Mouse (Mus musculus): ENCODE data around the gene Rnf185.

Rnf185 gene

DNA sequence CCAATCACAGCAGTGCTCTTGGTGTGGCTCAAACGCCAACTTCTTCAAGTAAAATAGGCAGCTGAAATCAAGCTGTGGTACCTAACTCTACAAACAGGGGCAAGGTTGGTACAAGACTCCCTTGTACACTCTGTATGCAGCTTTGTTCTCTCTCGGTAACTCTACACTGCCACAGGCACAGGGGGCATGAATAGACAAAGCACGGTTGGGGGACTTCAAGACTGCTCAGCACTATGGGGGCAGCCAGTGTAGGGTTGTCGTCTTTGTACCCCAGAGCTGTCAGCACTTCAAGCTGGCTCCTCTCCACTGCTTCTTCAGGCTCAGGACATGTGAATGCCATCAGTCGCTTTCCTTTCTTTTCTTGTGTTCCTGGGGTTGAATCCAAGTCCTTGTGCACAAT lies 57.6 kb downstream of the Rnf185 start:
- DNase-seq (ENCODE audit: low spot score) = no peak

DNA sequence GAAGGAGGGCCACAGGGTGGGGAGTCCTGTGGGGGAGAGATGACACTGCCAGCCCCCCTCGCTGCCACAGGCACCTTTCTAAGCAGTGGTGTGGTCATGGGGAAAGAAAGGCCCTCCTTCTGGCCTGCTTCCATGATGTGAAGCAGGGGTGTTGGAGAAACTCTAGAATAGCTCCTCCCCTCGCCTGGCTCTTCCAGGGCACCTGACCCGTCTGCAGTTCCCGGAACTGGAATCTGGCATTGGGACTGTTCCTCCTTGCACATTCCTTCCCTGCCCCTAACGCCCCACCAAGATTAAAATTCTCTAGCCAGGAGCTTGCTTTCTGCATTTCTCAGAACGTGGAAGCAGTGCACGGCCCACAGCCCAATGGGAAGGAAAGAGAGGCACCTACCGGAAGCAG lies 59.6 kb downstream of the Rnf185 start:
- DNase-seq (ENCODE audit: low spot score) = no peak

DNA sequence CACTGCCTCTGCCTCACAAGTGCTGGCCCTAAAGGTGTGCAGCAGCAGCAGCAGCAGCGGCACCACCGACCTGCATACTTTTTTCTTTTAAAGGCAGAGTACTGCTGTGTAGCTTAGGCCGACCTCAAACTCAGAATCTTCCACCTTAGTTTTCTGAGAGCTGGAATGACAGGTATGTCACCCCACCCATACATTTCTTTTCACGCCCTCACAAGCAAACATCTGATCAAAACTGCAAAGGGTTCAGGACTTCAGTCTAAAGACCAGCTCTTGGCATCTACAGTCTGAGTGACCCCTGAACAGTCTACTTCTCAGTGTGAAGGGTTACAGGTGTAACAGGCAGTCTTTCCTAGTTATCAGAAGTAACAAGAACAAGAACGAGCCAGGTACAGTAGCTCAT lies 61.4 kb downstream of the Rnf185 start:
- DNase-seq (ENCODE audit: low spot score) = no peak

DNA sequence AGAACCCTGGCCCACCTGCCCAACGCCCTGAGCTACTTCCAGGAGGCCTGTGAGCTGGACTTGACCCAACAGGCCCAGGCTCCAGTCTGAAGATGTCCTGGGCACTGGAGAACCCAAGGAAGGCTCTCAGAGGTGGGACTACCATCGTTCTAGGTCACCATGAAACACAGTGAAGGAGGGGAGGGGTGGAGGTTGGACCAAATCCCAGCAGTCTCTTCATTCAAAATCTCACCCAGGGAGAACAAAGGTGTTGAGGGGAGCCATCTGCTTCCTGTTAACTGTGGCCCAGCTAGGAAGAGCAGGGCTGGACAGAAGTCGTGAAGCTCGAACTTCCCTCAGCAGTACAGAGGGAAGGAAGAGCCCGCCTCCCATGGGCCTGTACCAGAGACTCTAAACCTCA lies 62.2 kb downstream of the Rnf185 start:
- DNase-seq (ENCODE audit: low spot score) = no peak

DNA sequence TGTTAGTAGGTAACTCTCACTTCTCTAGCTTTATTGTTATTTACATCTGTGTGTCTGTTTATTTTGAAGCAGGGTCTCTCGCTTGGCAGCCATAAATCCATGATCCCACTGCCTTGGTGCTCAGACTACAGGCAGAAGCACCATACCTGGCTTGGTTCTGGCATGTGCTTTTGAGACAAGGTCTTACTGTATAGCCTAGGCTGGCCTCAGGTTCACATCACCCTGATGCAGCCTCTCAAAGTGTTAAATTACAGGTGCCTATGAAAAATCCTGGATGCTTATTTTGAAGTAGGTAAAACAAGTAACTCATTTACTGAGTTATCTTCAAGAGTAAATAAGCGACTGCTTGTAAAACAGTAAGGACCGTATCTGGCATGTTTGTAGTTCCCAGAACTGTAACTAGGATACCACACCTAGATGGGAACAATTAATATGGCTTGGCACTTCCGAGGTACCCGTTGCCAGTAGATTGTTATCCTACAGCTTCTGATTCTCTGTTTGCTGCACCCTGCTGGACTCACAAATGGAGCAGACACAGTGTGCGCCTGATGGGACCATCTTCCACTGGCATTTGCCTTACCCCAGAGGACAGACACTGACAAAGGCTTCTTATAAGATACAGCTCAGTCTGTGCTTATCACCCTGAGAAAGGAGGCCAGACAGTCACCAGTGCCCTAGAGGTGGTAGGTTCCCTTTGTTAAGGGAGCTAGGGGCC lies 64.5 kb downstream of the Rnf185 start:
- no peak for DNase-seq (ENCODE audit: low spot score)

DNA sequence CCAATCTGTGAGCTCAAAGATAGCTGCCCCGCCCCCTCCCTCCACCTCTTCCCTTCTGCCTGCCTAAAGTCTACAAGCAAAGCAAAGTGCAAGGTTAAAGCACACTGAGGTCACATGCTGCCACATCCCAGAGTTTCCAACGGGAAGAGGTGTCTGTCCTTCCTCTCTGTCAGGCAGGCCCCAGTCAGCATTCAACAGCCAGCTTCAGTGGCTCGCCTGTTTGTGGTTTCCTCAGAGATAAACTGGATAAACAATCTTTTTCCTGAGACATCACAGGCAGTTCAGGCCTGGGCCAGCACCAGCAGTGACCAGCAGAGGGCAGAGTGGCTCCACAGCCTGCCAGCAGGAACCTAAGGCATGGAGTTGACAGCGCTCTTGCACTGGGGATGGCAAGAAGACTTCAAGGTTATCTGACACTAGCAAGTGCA lies 65.2 kb downstream of the Rnf185 start:
- DNase-seq (ENCODE audit: low spot score) = peak; percentile 85

DNA sequence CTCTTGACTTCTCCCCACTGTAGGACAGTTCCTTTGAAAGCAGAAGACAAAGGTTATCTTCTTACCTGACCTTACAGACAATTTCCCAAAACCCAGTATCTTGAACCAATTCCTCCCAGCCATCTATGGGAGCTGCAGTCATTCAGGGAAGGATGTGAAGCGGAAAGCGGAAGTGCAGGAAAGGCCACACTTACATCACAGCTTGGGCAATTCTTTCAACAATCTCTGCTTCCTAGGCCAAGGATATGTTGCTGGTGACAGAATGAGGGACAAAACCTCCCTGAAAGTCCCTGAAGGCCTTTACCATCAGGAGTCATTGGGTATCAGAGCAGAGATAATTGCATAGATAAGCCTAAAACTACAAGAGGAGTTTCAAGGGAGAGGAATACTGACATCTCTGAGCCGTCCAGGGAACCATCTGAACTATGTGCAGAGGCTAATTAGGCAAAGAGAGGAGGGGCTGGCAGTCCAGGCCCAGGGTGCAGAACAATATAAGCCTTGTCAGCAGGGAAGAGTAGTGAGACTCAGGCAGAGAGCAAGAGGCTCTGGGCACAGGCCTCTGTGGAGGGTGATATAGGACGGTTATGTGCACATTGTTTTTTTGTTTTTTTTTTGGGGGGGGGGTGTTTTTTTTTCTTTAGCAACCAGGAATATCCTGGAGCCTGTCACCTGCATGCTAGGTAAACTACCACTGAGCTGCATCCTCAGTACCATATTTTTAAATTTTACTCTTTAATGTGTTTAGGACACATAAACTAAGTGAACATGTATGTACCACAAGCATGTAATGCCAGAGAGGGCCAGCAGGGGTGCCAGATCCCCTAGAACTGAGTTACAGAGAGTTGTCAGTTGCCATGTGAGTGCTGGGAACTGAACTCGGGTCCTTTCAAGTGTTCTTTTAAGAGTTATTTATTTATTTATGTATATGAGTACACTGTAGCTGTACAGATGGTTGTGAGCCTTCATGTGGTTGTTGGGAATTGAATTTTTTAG lies 69.3 kb downstream of the Rnf185 start:
- no peak for DNase-seq (ENCODE audit: low spot score)

DNA sequence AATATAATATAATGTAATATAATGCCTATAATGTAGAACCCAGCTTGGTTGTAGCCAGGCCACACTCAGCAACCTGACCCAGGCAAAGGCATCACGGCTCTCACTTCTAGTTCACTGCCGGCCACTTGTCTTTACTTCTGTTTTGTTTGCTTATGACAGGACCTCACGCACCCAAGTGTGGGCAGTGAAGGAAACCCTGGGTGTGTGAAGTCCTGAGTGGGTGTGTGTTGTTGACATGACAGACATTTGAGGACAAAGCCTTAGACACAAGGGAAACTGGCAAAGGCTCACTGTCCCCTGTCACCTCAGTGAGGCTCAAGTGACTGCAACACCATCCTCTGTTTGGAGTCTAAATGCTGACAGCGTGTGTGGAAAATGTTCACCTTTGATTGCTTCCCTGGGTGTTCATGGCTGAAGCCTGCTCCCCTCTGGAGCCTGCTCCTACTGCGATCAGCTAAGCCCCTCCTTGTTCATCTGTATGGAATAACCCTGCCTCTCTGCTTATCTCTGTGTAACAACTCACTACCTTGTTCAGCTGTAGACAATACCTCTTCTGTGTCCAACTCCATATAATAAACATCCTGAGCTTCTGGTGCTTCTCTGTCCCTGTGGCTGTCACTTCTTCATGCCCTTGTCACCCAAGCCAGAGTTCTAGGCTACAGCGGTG lies 70.9 kb downstream of the Rnf185 start:
- no peak for DNase-seq (ENCODE audit: low spot score)

DNA sequence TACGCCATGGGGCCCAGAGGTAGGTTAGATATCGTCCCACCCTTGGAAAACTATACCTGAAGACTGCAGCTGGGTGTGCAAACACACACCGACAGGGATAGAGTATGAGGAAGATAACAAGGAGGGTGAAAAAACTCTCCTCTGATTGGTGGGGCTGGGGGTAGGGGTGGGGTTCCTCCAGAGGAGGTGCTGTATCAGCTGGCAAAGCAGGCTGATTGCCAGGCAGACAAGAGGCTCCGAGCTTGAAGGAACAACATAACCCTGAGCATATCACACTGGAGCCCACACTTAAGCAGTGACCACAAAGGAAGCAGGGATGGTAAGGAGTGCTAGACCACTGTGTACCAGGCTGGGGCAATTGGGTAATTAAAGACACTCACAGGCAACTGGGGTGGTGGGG lies 72.7 kb downstream of the Rnf185 start:
- DNase-seq (ENCODE audit: low spot score) = no peak

DNA sequence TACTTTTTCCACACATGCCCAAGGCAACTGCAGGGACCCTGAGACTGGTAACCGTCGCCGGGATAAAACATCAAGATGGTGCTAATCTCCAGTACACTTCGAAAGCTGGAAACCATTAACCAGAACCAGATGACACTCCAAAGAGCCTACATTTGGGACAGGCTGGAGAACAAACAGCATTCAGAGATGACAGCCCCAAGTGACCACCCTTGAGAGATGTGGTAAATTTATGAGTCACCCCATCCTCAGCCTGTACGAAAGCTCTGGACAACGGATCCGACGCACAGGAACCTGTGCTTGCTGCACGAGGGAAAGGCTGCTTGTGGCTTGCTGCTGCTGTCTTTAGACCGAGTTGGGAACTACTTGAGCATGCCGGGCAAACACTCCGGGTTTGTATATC lies 77.4 kb downstream of the Rnf185 start:
- no peak for DNase-seq (ENCODE audit: low spot score)

DNA sequence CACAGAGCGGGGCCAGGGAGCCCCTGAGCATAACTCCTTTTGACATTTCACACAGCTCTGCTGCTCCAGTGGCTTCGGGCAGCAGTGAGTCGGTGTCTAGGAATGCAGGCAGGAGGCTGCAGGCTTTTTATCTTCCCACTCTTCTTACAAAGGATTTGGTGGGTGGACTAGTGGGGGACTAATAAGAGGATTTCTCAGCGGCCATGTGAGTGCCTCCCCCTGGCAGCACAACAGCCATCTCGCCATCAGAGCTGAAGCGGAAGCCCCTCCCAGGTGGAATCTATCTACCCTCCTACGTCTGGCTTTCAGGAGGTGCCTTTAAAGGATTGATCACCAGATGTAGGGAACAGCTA lies 77.9 kb downstream of the Rnf185 start:
- peak; percentile 88 for DNase-seq (ENCODE audit: low spot score)

DNA sequence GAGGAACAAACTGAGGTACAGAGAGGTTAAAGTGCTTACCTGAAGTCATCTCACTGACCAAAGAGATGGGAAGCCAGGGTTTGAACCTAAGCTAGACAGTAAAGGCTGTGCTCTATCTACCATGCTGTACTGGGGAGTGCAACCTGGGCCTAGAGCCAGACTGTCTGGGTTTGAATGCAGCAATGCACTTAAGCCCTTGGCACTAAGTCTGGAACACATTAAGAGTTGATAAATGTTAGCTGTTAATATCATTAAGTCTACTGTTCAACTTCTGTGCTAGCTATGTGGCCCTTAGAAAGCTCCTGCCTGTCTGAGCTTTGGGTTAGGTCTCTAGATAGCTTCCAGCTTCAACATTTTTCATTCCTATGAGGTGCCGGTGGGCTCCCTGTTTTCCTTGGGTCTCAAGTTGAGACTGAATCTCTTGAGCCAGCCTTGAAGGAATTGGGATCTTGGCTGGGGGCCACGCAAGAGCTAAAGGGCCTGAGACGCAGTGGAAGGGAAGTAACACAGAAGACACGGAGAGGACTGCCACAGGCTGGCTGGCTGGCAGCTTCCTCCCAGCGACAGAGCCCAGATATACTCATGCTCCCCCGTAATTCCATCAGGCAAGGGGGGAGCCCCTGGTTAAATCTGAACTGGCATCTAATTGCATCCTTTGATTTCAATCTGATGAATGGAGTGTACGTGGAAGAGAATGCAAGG lies 78.4 kb downstream of the Rnf185 start:
- DNase-seq (ENCODE audit: low spot score) = no peak

DNA sequence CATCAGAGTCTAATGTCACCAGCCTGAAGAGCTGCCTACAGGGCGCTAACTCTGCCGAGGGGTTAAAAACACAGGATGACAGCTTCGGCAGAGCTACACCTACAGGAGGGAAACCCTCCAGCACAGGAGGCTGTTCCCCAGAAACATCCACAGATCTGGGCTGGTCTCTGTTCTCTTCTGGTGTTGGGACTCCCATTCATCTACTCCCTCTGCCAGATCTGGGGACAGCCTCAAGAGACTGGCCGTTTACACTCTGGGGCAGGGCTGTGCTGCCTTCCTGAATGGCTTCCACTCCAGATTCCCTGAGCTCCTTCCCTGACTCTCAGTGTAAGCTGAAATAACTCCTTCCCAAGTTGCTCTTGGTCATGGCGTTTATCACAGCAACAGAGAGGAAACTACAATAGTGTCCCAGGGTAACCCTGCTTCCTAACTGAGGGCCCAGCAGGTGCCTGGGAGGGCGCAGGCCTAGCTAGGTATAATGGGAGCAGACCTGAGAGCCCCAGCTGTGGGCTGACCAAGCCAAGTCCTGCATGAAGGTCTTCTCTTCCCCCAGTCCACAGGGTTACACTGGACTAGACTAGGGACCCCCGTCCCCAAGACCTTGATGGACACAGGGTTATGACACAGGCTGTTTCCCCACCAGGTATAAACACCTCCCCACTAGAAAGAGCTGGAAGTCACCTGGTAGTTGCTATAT lies 80.4 kb downstream of the Rnf185 start:
- no peak for DNase-seq (ENCODE audit: low spot score)

DNA sequence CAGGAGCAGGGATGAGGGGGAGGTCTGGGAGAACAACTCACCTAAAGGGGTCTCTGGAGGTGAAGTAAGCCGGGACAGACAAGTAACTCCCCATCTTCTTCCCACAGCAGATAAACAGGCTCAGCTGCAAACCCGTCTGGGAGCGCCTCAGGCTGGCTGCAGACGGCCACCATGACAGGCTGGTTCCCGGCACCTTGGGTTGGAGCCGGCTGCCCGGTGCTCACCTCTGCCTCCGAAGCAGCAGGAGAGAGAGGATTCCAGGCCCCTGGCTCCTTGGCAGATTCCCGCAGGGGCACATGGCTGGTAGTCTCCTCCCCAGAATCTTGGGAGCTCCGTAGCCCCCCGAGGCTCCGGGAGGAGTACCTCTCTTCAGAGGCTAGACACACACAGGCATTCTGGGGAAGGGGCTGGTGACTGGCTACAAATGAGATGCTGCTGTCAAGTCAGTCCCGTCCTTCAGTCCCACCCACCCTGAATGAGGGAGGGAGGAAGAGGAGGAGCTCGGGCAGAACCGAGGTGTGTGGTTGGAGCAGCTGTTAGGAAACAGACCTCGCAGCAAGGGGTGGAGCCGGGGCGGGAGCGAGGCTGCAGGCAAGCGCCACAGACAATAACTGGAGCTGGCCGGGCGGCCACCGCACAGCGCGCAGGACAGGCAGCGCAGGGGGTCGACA lies 81.1 kb downstream of the Rnf185 start:
- peak; percentile 85 for DNase-seq (ENCODE audit: low spot score)

DNA sequence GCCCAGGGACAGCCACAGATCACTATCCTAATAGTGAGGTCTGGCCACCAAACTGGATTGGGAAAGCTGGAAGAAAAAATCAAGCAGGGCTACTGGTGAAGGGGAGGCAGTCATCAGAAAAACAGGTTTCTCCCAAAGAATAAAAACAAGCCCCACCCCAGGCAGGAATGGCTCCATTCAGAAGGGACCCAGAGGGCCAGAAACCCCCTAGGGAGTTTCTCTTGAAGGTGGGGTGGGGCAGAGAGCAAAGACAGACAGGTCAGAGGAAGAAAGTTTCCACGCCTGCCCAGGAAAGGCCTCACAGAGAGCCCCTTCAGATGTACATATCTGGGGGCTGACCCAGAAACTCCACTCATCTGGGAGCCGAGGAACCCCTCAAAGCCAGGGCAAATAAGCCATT lies 82.0 kb downstream of the Rnf185 start:
- DNase-seq (ENCODE audit: low spot score) = no peak

DNA sequence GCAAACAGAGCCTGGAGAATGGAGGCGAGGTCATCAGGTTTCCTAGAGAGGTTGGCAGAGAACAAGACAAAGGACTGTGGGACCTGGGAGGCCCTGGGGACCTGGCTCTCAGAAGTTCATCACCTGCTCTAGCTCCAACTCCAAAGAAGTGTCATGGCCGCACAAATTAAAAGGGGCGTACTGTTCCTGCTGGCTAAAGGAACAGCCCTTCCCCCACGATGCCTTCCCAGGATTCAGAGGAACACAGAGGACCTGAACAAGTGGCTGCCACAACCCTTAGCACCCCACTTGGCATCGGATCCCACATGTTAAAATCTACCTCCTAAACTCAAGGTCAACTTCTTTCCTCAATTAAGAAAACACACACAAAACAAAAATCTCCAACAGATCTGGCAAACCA lies 82.7 kb downstream of the Rnf185 start:
- DNase-seq (ENCODE audit: low spot score) = no peak

DNA sequence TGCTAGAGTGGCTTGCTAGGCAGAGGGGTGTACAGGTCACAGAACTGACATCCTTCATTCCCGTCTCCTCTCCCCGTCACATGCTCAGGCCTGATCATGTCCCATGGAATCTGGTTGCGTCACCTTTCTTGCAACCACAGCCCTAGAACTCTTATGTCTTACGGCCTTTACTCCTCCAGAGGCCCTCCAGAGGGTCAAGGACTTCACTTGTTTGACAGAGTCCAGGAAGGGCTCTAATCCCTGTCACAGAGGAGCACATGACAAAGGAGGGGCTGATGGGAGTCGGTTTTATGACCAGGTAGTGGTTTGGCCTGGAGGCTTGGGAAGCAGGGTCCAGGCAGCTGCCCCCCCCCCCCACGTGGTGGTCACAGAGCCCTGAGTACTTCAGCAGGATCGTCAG lies 83.2 kb downstream of the Rnf185 start:
- DNase-seq (ENCODE audit: low spot score) = no peak

DNA sequence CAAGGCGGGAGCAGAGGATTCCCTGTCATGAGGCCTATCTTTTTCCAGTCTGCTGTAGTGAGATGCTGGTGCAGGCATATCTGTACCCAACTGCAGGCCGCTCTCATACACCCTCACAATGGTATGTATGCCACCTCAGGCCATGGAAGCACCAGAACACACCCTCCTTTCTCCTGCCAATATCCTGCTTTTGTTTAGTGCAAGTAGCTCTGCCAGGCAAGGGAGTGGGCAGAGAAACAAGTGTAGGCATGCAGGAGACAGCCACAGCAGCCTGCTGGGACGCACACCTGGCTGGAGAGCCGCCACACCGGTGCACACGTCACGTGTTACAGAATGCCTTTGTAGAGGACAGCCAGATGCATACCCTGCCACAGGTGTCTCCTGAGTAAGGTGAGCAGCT lies 85.8 kb downstream of the Rnf185 start:
- no peak for DNase-seq (ENCODE audit: low spot score)

Data from retina, embryonic 14.5 days (tissue).